Mouse (Mus musculus) T-helper 2 cell (primary cell): Measurements from ENCODE around the gene Aamp.

Experiments used
- in situ Hi-C: fragments of 300-600 bp; cut with MboI, MseI; formaldehyde crosslinking; loops from one replicate; pipeline ENCODE4 v1.15.1; 2025; ENCODE audit warnings: high pct_unique_total_duplicates

The Aamp gene

DNA sequence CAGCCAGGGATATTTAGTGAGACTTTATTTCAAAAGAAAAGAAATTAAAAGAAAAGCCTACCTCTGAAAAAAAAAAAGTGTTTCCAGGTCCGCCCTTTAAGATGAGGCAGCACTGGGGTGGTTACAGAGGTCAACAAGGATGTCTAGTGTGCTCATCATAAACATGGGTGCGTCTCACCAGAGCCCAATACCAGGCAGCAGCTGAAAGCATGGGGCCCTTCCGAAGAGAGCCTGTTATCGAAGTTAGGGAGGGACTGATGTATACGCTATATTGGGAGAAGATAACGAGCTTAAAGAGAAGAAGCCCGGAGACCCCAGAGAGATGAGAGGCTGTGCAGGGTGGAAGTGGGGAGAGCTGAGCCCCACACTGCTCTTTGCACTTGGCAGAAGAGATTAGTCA lies 45.4 kb downstream of the Aamp start:
- in situ Hi-C loops, result loop anchor here (25.0 kb wide), 1 partner anchor 973 kb away; the partner anchor contains the start of genes Glb1l, Stk16 and Tuba4a

DNA sequence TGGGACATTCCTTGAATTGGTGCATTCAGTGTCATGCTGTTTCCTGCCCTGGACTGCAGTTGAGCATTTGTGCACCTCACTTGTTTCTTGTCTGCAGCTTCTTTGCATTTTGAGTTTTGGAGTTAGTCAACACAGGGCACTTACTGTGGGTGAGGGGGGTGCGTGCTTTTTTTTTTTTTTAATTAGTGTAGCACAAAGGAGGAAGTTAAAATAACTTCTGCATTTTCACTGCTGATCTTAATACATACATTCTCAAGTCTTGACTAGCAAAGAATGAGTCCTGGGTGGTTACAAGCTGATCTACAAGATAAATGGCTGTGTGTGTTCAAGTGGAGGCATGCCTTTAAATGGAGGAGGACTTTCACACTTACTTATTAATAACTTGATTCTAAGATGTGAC lies 46.4 kb downstream of the Aamp start:
- in situ Hi-C loops, result loop anchor here (25.0 kb wide), 1 partner anchor 974 kb away; the partner anchor contains the start of genes Glb1l, Stk16 and Tuba4a

DNA sequence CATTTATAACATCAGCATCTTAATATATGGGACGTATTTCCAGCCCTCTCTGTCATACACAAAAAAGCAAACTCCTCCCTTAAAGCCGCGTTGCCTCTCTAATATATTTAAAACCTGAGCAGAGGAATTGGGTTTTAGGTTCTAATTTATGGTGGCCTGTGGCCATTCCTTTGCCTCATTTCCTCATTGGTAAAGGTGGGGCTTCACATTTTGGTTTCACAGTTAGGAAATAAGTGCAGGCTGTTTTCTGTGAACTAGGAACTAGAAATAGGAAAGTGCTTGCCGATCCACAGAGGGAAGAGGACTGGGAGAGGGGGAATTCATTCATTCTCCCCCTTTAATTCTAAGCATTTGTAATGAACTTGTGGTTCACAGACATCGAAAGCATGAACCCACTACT lies 46.9 kb downstream of the Aamp start:
- in situ Hi-C loops, result loop anchor here (25.0 kb wide), 1 partner anchor 975 kb away; the partner anchor contains the start of genes Glb1l, Stk16 and Tuba4a

DNA sequence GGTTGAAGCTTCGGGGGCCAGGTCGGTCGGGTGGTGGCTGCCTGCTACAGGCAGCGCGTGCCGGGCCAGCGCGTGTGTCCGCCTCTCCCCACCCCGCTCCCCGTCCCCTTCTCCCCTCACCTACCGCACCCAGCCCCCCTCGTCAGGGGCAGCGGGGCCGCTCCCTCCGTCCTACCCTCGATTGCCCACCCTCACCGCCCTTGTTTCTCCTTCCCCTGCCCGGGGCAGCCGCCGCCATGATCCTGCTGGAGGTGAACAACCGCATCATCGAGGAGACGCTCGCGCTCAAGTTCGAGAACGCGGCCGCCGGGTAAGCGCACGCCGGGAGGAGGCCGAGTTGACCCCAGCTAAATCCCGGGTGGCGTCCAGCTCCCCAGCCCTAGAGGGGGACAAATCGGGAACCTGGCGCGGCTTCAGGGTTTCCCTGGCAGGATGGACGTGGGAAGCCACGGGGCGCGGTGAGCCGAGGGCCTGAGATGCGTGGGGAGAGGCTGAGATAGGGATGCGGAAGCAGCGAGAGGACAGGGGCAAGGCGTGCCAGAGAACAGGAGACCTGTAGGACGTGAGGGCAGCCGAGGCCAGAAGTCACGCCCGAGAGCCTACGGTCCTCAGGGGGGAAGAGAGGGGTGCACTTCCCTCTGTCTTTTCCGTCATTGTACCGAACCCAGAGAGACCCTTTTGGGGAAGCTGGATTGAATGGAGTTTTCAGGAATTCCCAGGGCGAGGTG lies 47.8 kb downstream of the Aamp start:
- in situ Hi-C loops, result loop anchor here (25.0 kb wide), 1 partner anchor 976 kb away; the partner anchor contains the start of genes Glb1l, Stk16 and Tuba4a

- in situ Hi-C loops, result loop anchor here (25.0 kb wide), 1 partner anchor 976 kb away; the partner anchor contains the start of genes Glb1l, Stk16 and Tuba4a
These were observed 48.5 kb downstream of the Aamp start, which contains the start of gene Arpc2 for GRCm38 (mm10) chr1:74235938-74236589. TSS of gene Arpc2 (plus strand) at chr1:74236084.

- in situ Hi-C loops, result loop anchor here (25.0 kb wide), 1 partner anchor 981 kb away; the partner anchor contains the start of genes Glb1l, Stk16 and Tuba4a
These were observed 53.5 kb downstream of the Aamp start for GRCm38 (mm10) chr1:74230992-74231391.

- in situ Hi-C loops, result loop anchor here (25.0 kb wide), 1 partner anchor 982 kb away; the partner anchor contains the start of genes Glb1l, Stk16 and Tuba4a
These were observed 54.6 kb downstream of the Aamp start for GRCm38 (mm10) chr1:74229942-74230341.
